Comparison of ENCODE assay signal across 11 mouse cellular contexts in the genomic region with DNA sequence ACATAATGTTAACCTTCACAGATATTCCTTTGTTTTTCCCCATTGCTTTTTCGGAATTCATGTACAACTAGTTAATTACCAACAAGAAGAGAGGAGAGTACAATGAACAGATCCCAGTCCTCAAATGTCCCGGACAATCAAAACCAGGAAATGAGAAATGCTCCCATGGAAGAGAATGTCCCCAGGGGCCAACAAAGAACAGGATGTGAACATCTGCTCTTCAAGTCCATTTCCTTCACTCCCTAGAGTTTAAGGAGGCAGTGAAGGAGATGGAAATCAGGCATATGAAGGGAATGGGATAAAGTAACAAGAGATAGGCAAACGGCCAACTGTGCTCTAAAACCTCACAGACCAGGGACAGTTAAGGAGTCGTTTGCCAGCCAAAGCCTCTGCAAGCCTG. TPM values are rescaled to one million over a fixed set of nuclear protein-coding genes. Genes with fewer than 3 reads are reported as not detected.
A peak's percentile ranks its signal among the peaks of the same experiment; 100 is the strongest.
DNase-seq lines count a peak whose midpoint lies in the region; ATAC-seq and TF ChIP-seq lines count a peak whose summit lies in the region.
"Had no signal": no experiment of that assay in that cellular context is flagged by ENCODE, and none has a peak within 500 bp of the region (broad histone marks: within the 10 kb centered on the region; RNA-seq: fewer than 3 reads in every experiment).

No protein-coding gene starts in this region.

- no peak overlapping the region for H3K4me2 ChIP-seq in hindbrain, postnatal 0 days (ENCODE audit: low read depth, low read length)
- H3K4me2 ChIP-seq in hindbrain, embryonic 14.5 days (replicated peaks): no peak overlapping the region
- H3K4me2 ChIP-seq in heart, postnatal 0 days (ENCODE audit: low read depth, low read length): 0 out of 2 replicates have a peak overlapping the region, but pooled peaks have one; percentile 6
- no peak overlapping the region for H3K4me2 ChIP-seq in limb, embryonic 14.5 days (replicated peaks; ENCODE audit: low read depth, low read length, severe bottlenecking)

- H3K4me1 ChIP-seq in hindbrain, postnatal 0 days (ENCODE audit: insufficient read depth, low read length): 0 out of 2 replicates have a peak, but pooled peaks cover 4% of the 10 kb centered on the region
- peaks cover 22% of the 10 kb centered on the region for H3K4me1 ChIP-seq in hindbrain, embryonic 14.5 days (replicated peaks; ENCODE audit: control insufficient read depth, insufficient read depth, low read length)
- H3K4me1 ChIP-seq in brown adipose tissue, adult 24 weeks (ENCODE audit: control insufficient read depth, insufficient read depth, insufficient read length, low read length): peaks cover 7% of the 10 kb centered on the region
- peaks cover 17% of the 10 kb centered on the region for H3K4me1 ChIP-seq in heart, postnatal 0 days (ENCODE audit: control insufficient read depth, insufficient read depth)
- peaks cover 12% of the 10 kb centered on the region for H3K4me1 ChIP-seq in limb, embryonic 14.5 days (ENCODE audit: control insufficient read depth, insufficient read depth, low read length)

- no peak overlapping the region for H3K9ac ChIP-seq in hindbrain, postnatal 0 days (replicated peaks; ENCODE audit: low read length)
- H3K9ac ChIP-seq in hindbrain, embryonic 14.5 days: no peak overlapping the region
- no peak overlapping the region for H3K9ac ChIP-seq in heart, postnatal 0 days (replicated peaks; ENCODE audit: low read depth, low read length)
- H3K9ac ChIP-seq in limb, embryonic 14.5 days (ENCODE audit: low read depth, low read length, severe bottlenecking): no peak overlapping the region

- WGBS in hindbrain, postnatal 0 days: 36% methylated on average over 4 of the region's 4 CpGs
- WGBS in hindbrain, embryonic 14.5 days: 46% methylated on average over 4 of the region's 4 CpGs
- WGBS in heart, postnatal 0 days: 19% methylated on average over 4 of the region's 4 CpGs
- WGBS in limb, embryonic 14.5 days: 13% methylated on average over 4 of the region's 4 CpGs

- H3K27ac ChIP-seq in hindbrain, postnatal 0 days: no peak overlapping the region
- H3K27ac ChIP-seq in hindbrain, embryonic 14.5 days: no peak overlapping the region
- H3K27ac ChIP-seq in brown adipose tissue, adult 24 weeks (replicated peaks; ENCODE audit: low read depth, low read length): peak overlapping the region; percentile 72
- H3K27ac ChIP-seq in heart, postnatal 0 days (ENCODE audit: low read depth): peak overlapping the region; percentile 62
- no peak overlapping the region for H3K27ac ChIP-seq in limb, embryonic 14.5 days (replicated peaks; ENCODE audit: low read depth, low read length)

- TF ChIP-seq POLR2A in limb, embryonic 14.5 days (IDR thresholded peaks at IDR 0.05; ENCODE audit: borderline replicate concordance, extremely low read depth, insufficient read depth, insufficient read length): no peak

- no peak for TF ChIP-seq CTCF in hindbrain, postnatal 0 days (IDR thresholded peaks at IDR 0.05; ENCODE audit: low read depth)
- TF ChIP-seq CTCF in heart, postnatal 0 days (IDR thresholded peaks at IDR 0.05; ENCODE audit: low read depth): no peak

- DNase-seq in hindbrain, postnatal 0 days (ENCODE audit: low spot score): peak; percentile 24
- no peak for DNase-seq in hindbrain, embryonic 14.5 days (ENCODE audit: low spot score)
- DNase-seq in heart, postnatal 0 days (ENCODE audit: low spot score): peak; percentile 48
- DNase-seq in limb, embryonic 14.5 days (ENCODE audit: low spot score): peak; percentile 58
- no peak for DNase-seq in spleen, postnatal 36 days (ENCODE audit: low spot score in 2 of 2)
- no peak for DNase-seq in left cerebral cortex, adult 8-10 months (ENCODE audit: low spot score in 2 of 2)
- no peak for DNase-seq in thymus, postnatal 4 days
- DNase-seq: layer of hippocampus, adult 9-11 months had no signal

- no peaks in the 10 kb centered on the region for H3K36me3 ChIP-seq in hindbrain, postnatal 0 days (ENCODE audit: insufficient read depth, low read length)
- H3K36me3 ChIP-seq in hindbrain, embryonic 14.5 days (replicated peaks; ENCODE audit: control insufficient read depth, insufficient read depth): no peaks in the 10 kb centered on the region
- no peaks in the 10 kb centered on the region for H3K36me3 ChIP-seq in heart, postnatal 0 days (replicated peaks; ENCODE audit: control insufficient read depth, insufficient read depth, low read length)
- no peaks in the 10 kb centered on the region for H3K36me3 ChIP-seq in limb, embryonic 14.5 days (ENCODE audit: control insufficient read depth, insufficient read depth, low read length)
- H3K36me3 ChIP-seq: G1E had no signal

- H3K27me3 ChIP-seq in hindbrain, postnatal 0 days (ENCODE audit: insufficient read depth, low read length): no peaks in the 10 kb centered on the region
- H3K27me3 ChIP-seq in hindbrain, embryonic 14.5 days (ENCODE audit: control insufficient read depth, insufficient read depth, low read length): no peaks in the 10 kb centered on the region
- H3K27me3 ChIP-seq in heart, postnatal 0 days (ENCODE audit: control insufficient read depth, insufficient read depth, low read length): no peaks in the 10 kb centered on the region
- H3K27me3 ChIP-seq in limb, embryonic 14.5 days (ENCODE audit: control insufficient read depth, insufficient read depth, low read length): no peaks in the 10 kb centered on the region

- TF ChIP-seq EP300 in heart, postnatal 0 days (IDR thresholded peaks at IDR 0.05; ENCODE audit: low read depth): no peak

- H3K9me3 ChIP-seq in hindbrain, postnatal 0 days (ENCODE audit: low read length): no peaks in the 10 kb centered on the region
- H3K9me3 ChIP-seq in hindbrain, embryonic 14.5 days (ENCODE audit: control insufficient read depth, low read length): no peaks in the 10 kb centered on the region
- no peaks in the 10 kb centered on the region for H3K9me3 ChIP-seq in heart, postnatal 0 days (replicated peaks; ENCODE audit: control insufficient read depth, low read length)
- H3K9me3 ChIP-seq in limb, embryonic 14.5 days (ENCODE audit: control insufficient read depth, low read length): no peaks in the 10 kb centered on the region
- H3K9me3 ChIP-seq: G1E had no signal

- no peak overlapping the region for H3K4me3 ChIP-seq in hindbrain, postnatal 0 days (ENCODE audit: low read length)
- H3K4me3 ChIP-seq in hindbrain, embryonic 14.5 days (replicated peaks; ENCODE audit: low read length): no peak overlapping the region
- H3K4me3 ChIP-seq in brown adipose tissue, adult 24 weeks (ENCODE audit: insufficient read depth, low read depth, low read length): no peak overlapping the region
- no peak overlapping the region for H3K4me3 ChIP-seq in heart, postnatal 0 days (ENCODE audit: low read depth, low read length)
- H3K4me3 ChIP-seq in limb, embryonic 14.5 days (replicated peaks; ENCODE audit: low read length): no peak overlapping the region

- no peak for ATAC-seq in hindbrain, postnatal 0 days
- ATAC-seq in hindbrain, embryonic 14.5 days (ENCODE audit: low FRiP score): no peak
- no peak for ATAC-seq in heart, postnatal 0 days (ENCODE audit: insufficient read depth, low read depth)
- ATAC-seq in limb, embryonic 14.5 days (ENCODE audit: low FRiP score, low read depth): no peak

RNA-seq across cellular contexts. Expression of a gene that starts 53.3 kb away (rescaled TPM):
- 95.3 and 111 TPM in 2 replicates for total RNA-seq in hindbrain, postnatal 0 days (2014; rRNA removed)
- 63.8 and 68.8 TPM in 2 replicates for polyA plus RNA-seq in hindbrain, postnatal 0 days (2015; fragmentation: Nextera tagmentation; extraction: Ambion mirVana)
- polyA plus RNA-seq in hindbrain, embryonic 14.5 days (2014; fragmentation: Nextera tagmentation; extraction: Ambion mirVana): 113 and 118 TPM in 2 replicates
- 67.6 and 79.9 TPM in 2 replicates for polyA plus RNA-seq in brown adipose tissue, adult 24 weeks (2012; ENCODE audit: insufficient read depth, insufficient read length, missing spikeins)
- total RNA-seq in heart, postnatal 0 days (2014; rRNA removed; ENCODE audit: low replicate concordance): 29.6 and 64.3 TPM in 2 replicates
- polyA plus RNA-seq in heart, postnatal 0 days (2015; fragmentation: Nextera tagmentation; extraction: Ambion mirVana): 18.5 and 18.6 TPM in 2 replicates
- 47.8 and 52.8 TPM in 2 replicates for polyA plus RNA-seq in limb, embryonic 14.5 days (2012; rRNA removed)
- 29.3 and 34.8 TPM in 2 replicates for polyA plus RNA-seq in limb, embryonic 14.5 days (2014; fragmentation: Nextera tagmentation; extraction: Ambion mirVana)
- total RNA-seq in left cerebral cortex, adult 8-10 months (2022): 1,000 to 10,000 TPM; 1,322 to 1,483 (median 1,424) TPM
- total RNA-seq: megakaryocyte, adult 5-6 weeks had no signal

Comparison
In these comparisons a context has a peak if more than half of its experiments do, and no peak if none do; other contexts are left out.
1. DNase-seq: peak in hindbrain, postnatal 0 days (single experiment), heart, postnatal 0 days (single experiment) and limb, embryonic 14.5 days (single experiment); none in hindbrain, embryonic 14.5 days (single experiment), spleen, postnatal 36 days (0 of 2), left cerebral cortex, adult 8-10 months (0 of 2) and thymus, postnatal 4 days (single experiment).
2. H3K27ac ChIP-seq: peak in brown adipose tissue, adult 24 weeks (single experiment) and heart, postnatal 0 days (single experiment); none in hindbrain, postnatal 0 days (single experiment), hindbrain, embryonic 14.5 days (single experiment) and limb, embryonic 14.5 days (single experiment).